Mouse (Mus musculus) liver, embryonic 14 days (tissue): ENCODE data around the gene Nipal1. TPM values are rescaled to one million over a fixed set of nuclear protein-coding genes. Genes with fewer than 3 reads are reported as not detected.

Experiments
- polyA plus RNA-seq: library from polyadenylated mRNA; depleted of rRNA; stranded (reverse); fragments of >200 nt; gene quantifications from 2 replicates; pipeline ENCODE4 v1.2.3, GENCODE M21; 2012; rRNA removed

Gene Nipal1
- 1.7 and 2.2 TPM in 2 replicates for polyA plus RNA-seq

GRCm38 (mm10) chr5:72647418-72647907 is at the start of gene Nipal1:
Nipal1 (plus strand) TSS chr5:72647795.

DNA sequence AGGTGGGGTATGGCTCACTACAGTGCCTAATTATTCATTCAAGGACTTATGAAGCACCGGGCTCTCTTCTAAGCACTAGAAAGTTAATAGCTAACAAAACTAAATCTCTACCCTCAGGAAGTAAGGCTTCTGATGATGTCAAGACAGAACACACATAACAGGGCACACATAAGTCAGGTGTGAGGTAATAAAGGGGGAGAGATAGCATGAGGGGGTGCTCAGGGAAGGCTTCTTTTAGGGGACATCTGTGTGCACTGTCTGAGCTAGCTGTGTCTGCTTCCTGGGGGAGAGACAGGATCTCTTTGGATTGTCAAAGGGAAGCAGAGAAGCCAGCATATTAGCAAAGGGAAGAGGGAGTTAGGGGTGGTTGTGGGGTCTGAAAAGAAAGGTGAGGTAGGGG is 3.4 kb upstream of the Nipal1 start, which contains the start of gene Cnga1:
Gene Cnga1 (minus strand): TSS at position 101 of the 400 bp plus-strand sequence.

Other genes starting within 250 kb of the Nipal1 start
- gene Corin, start 143.3 kb upstream of the Nipal1 start, polyA plus RNA-seq, result 0.05 and 0.19 TPM in 2 replicates
- gene Nfxl1, start 88.1 kb upstream of the Nipal1 start, polyA plus RNA-seq, result 6.8 and 8.7 TPM in 2 replicates
- gene Zar1, start 66.5 kb upstream of the Nipal1 start, polyA plus RNA-seq, result not detected in 2 replicates
- not detected in 2 replicates for gene Gm5868, start 60.2 kb upstream of the Nipal1 start, polyA plus RNA-seq
- gene Cnga1, start 3.5 kb upstream of the Nipal1 start, polyA plus RNA-seq, result not detected in 2 replicates
- gene Txk, start 105.0 kb downstream of the Nipal1 start, polyA plus RNA-seq, result 0.02 and 0.06 TPM in 2 replicates
- 2.1 and 2.5 TPM in 2 replicates for gene Tec, start 220.7 kb downstream of the Nipal1 start, polyA plus RNA-seq